Comparison of ENCODE assay signal across 18 mouse cellular contexts in the genomic region with DNA sequence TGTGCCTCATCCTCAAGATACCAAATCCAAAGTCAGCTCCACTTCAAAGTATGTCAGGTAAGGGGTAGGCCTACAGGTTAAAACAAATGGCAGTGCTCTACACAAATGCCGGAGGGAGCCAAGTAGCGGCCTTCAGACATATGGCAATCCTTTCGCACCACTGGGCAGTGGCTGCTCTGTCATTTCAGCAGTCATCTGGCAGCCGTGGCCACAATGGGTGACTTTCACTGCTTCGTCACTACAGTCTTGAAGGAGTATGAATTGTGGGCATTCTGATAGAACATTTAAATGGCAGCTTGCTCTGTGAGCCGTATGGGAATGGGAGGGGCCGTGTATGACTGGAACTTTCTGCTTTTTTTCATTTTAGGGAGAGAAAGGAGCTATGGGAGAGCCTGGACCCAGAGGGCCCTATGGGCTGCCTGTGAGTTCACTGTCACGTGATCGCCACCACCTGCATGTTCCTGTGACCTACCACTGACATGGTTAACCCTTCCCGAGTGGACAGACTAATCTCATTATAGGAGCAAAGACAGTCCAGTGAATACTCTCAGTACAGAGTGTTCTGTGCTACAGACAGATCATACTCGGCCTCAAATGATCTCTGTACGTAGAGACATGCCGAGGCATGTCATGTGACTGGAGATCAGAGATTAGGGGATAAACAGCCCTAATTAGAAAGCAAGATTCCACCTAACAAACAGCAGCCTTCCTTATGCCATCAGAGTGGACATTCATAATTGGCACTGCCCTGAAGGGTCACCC. TPM values are rescaled to one million over a fixed set of nuclear protein-coding genes. Genes with fewer than 3 reads are reported as not detected.
A peak's percentile ranks its signal among the peaks of the same experiment; 100 is the strongest.
DNase-seq lines count a peak whose midpoint lies in the region; ATAC-seq and TF ChIP-seq lines count a peak whose summit lies in the region.
"Had no signal": no experiment of that assay in that cellular context is flagged by ENCODE, and none has a peak within 500 bp of the region (broad histone marks: within the 10 kb centered on the region; RNA-seq: fewer than 3 reads in every experiment).

No protein-coding gene starts in this region.

- peak; percentile 59; the same call in 1 of the 2 replicates for ATAC-seq in hindbrain, embryonic 15.5 days (ENCODE audit: low FRiP score, low read depth)
- no peak for ATAC-seq in hindbrain, embryonic 11.5 days (ENCODE audit: low FRiP score)
- ATAC-seq in kidney, embryonic 15.5 days (replicated peaks; ENCODE audit: low FRiP score): peak; percentile 36; the same call in 1 of the 2 replicates
- ATAC-seq in midbrain, postnatal 0 days (ENCODE audit: low FRiP score): no peak
- no peak for ATAC-seq in midbrain, embryonic 16.5 days
- ATAC-seq: forebrain, embryonic 16.5 days had no signal

- H3K27ac ChIP-seq in hindbrain, embryonic 15.5 days (replicated peaks): no peak overlapping the region
- no peak overlapping the region for H3K27ac ChIP-seq in hindbrain, embryonic 11.5 days (ENCODE audit: low read depth, low read length)
- H3K27ac ChIP-seq in kidney, embryonic 15.5 days: 0 out of 2 replicates have a peak overlapping the region, but pooled peaks have one; percentile 3
- H3K27ac ChIP-seq in midbrain, postnatal 0 days (ENCODE audit: low read depth, low read length): no peak overlapping the region
- H3K27ac ChIP-seq in midbrain, embryonic 16.5 days (ENCODE audit: low read length): no peak overlapping the region
- H3K27ac ChIP-seq: embryonic facial prominence, embryonic 13.5 days; forebrain, embryonic 12.5 days; heart, embryonic 10.5 days had no signal

- H3K4me3 ChIP-seq in hindbrain, embryonic 15.5 days: no peak overlapping the region
- no peak overlapping the region for H3K4me3 ChIP-seq in hindbrain, embryonic 11.5 days (ENCODE audit: low read depth, low read length)
- no peak overlapping the region for H3K4me3 ChIP-seq in kidney, embryonic 15.5 days (replicated peaks)
- H3K4me3 ChIP-seq in midbrain, postnatal 0 days (ENCODE audit: low read depth, low read length): no peak overlapping the region
- H3K4me3 ChIP-seq in midbrain, embryonic 16.5 days (ENCODE audit: low read depth, low read length): no peak overlapping the region
- H3K4me3 ChIP-seq: embryonic facial prominence, embryonic 13.5 days; forebrain, embryonic 12.5 days; heart, embryonic 10.5 days had no signal

- H3K4me2 ChIP-seq in hindbrain, embryonic 15.5 days: no peak overlapping the region
- H3K4me2 ChIP-seq in hindbrain, embryonic 11.5 days (replicated peaks; ENCODE audit: low read depth, low read length): no peak overlapping the region
- no peak overlapping the region for H3K4me2 ChIP-seq in kidney, embryonic 15.5 days
- no peak overlapping the region for H3K4me2 ChIP-seq in midbrain, postnatal 0 days (ENCODE audit: low read depth, low read length, poor library complexity, severe bottlenecking)
- H3K4me2 ChIP-seq in midbrain, embryonic 16.5 days (ENCODE audit: low read length): no peak overlapping the region
- H3K4me2 ChIP-seq: embryonic facial prominence, embryonic 13.5 days; forebrain, embryonic 12.5 days had no signal

- no peak for TF ChIP-seq CTCF in midbrain, postnatal 0 days (IDR thresholded peaks at IDR 0.05)

- no peak for DNase-seq in hindbrain, embryonic 11.5 days (ENCODE audit: low spot score)
- no peak for DNase-seq in kidney, adult 8-10 months
- peak; percentile 56 for DNase-seq in midbrain, postnatal 0 days (ENCODE audit: low spot score)
- peak; percentile 68 for DNase-seq in retina, postnatal 1 day
- no peak for DNase-seq in right cerebral cortex, postnatal 14 days
- DNase-seq: cerebellum, adult 9-10 months; gastrocnemius, postnatal 10 days; heart, adult 18-20 months; heart, postnatal 14 days had no signal

- no peaks in the 10 kb centered on the region for H3K27me3 ChIP-seq in hindbrain, embryonic 15.5 days
- no peaks in the 10 kb centered on the region for H3K27me3 ChIP-seq in hindbrain, embryonic 11.5 days (ENCODE audit: control insufficient read depth, insufficient read depth, low read length)
- H3K27me3 ChIP-seq in kidney, embryonic 15.5 days: no peaks in the 10 kb centered on the region
- no peaks in the 10 kb centered on the region for H3K27me3 ChIP-seq in midbrain, postnatal 0 days (ENCODE audit: insufficient read depth, low read length)
- no peaks in the 10 kb centered on the region for H3K27me3 ChIP-seq in midbrain, embryonic 16.5 days (ENCODE audit: control insufficient read depth, insufficient read depth, low read depth, low read length)
- H3K27me3 ChIP-seq: embryonic facial prominence, embryonic 13.5 days; forebrain, embryonic 12.5 days had no signal

- H3K36me3 ChIP-seq in hindbrain, embryonic 15.5 days: no peaks in the 10 kb centered on the region
- no peaks in the 10 kb centered on the region for H3K36me3 ChIP-seq in hindbrain, embryonic 11.5 days (ENCODE audit: control insufficient read depth, insufficient read depth, low read length)
- no peaks in the 10 kb centered on the region for H3K36me3 ChIP-seq in kidney, embryonic 15.5 days
- no peaks in the 10 kb centered on the region for H3K36me3 ChIP-seq in midbrain, postnatal 0 days (ENCODE audit: insufficient read depth, low read length)
- no peaks in the 10 kb centered on the region for H3K36me3 ChIP-seq in midbrain, embryonic 16.5 days (ENCODE audit: control insufficient read depth, insufficient read depth, low read length)
- H3K36me3 ChIP-seq: embryonic facial prominence, embryonic 13.5 days; forebrain, embryonic 12.5 days; G1E; heart, embryonic 10.5 days had no signal

- no peaks in the 10 kb centered on the region for H3K9me3 ChIP-seq in hindbrain, embryonic 15.5 days
- no peaks in the 10 kb centered on the region for H3K9me3 ChIP-seq in hindbrain, embryonic 11.5 days (ENCODE audit: control insufficient read depth, low read length)
- H3K9me3 ChIP-seq in kidney, embryonic 15.5 days (replicated peaks): no peaks in the 10 kb centered on the region
- no peaks in the 10 kb centered on the region for H3K9me3 ChIP-seq in midbrain, postnatal 0 days (ENCODE audit: low read length)
- no peaks in the 10 kb centered on the region for H3K9me3 ChIP-seq in midbrain, embryonic 16.5 days (replicated peaks; ENCODE audit: control insufficient read depth, low read length, poor library complexity, severe bottlenecking)
- H3K9me3 ChIP-seq: embryonic facial prominence, embryonic 13.5 days; forebrain, embryonic 12.5 days; heart, embryonic 10.5 days had no signal

- WGBS in hindbrain, embryonic 15.5 days: 76% methylated on average over 13 of the region's 13 CpGs
- WGBS in hindbrain, embryonic 11.5 days: 83% methylated on average over 13 of the region's 13 CpGs
- WGBS in kidney, embryonic 15.5 days: 81% methylated on average over 13 of the region's 13 CpGs
- WGBS in midbrain, postnatal 0 days: 82% methylated on average over 13 of the region's 13 CpGs
- 81% methylated on average over 13 of the region's 13 CpGs for WGBS in midbrain, embryonic 16.5 days

- H3K4me1 ChIP-seq in hindbrain, embryonic 15.5 days (replicated peaks): no peaks in the 10 kb centered on the region; the same call in 1 of the 2 replicates
- no peaks in the 10 kb centered on the region for H3K4me1 ChIP-seq in hindbrain, embryonic 11.5 days (replicated peaks; ENCODE audit: control insufficient read depth, insufficient read depth, low read length)
- no peaks in the 10 kb centered on the region for H3K4me1 ChIP-seq in kidney, embryonic 15.5 days
- H3K4me1 ChIP-seq in midbrain, postnatal 0 days (ENCODE audit: insufficient read depth, low read length): no peaks in the 10 kb centered on the region
- H3K4me1 ChIP-seq in midbrain, embryonic 16.5 days (ENCODE audit: control insufficient read depth, insufficient read depth, low read length): 0 out of 2 replicates have a peak, but pooled peaks cover 3% of the 10 kb centered on the region

- no peak overlapping the region for H3K9ac ChIP-seq in hindbrain, embryonic 15.5 days
- H3K9ac ChIP-seq in hindbrain, embryonic 11.5 days (ENCODE audit: low read depth, low read length): no peak overlapping the region
- H3K9ac ChIP-seq in kidney, embryonic 15.5 days: no peak overlapping the region
- H3K9ac ChIP-seq in midbrain, postnatal 0 days (replicated peaks; ENCODE audit: low read length, poor library complexity, severe bottlenecking): no peak overlapping the region
- H3K9ac ChIP-seq in midbrain, embryonic 16.5 days (ENCODE audit: low read depth, low read length): no peak overlapping the region
- H3K9ac ChIP-seq: embryonic facial prominence, embryonic 13.5 days; forebrain, embryonic 12.5 days had no signal

RNA-seq across cellular contexts. Expression of gene Etnppl, which starts 34.2 kb away (rescaled TPM):
- not detected in 2 replicates for polyA plus RNA-seq in hindbrain, embryonic 15.5 days (2015; fragmentation: Nextera tagmentation; extraction: Ambion mirVana)
- polyA plus RNA-seq in hindbrain, embryonic 11.5 days (2014; fragmentation: Nextera tagmentation; extraction: Ambion mirVana): not detected in 2 replicates
- polyA plus RNA-seq in kidney, embryonic 15.5 days (2015; fragmentation: Nextera tagmentation; extraction: Ambion mirVana): 0.46 and 0.49 TPM in 2 replicates
- total RNA-seq in midbrain, postnatal 0 days (2014; rRNA removed): 0.11 and 0.57 TPM in 2 replicates
- polyA plus RNA-seq in midbrain, postnatal 0 days (2015; fragmentation: Nextera tagmentation; extraction: Ambion mirVana): 0.15 TPM in 1 of 2 replicates, not detected in the other
- not detected in 2 replicates for polyA plus RNA-seq in midbrain, embryonic 16.5 days (2015; fragmentation: Nextera tagmentation; extraction: Ambion mirVana)
- total RNA-seq: gastrocnemius, postnatal 10 days; heart, adult 18-20 months; heart, postnatal 14 days had no signal
- polyA plus RNA-seq: embryonic facial prominence, embryonic 13.5 days; forebrain, embryonic 12.5 days; G1E; heart, embryonic 10.5 days; heart, embryonic 14.5 days had no signal

Comparison
In these comparisons a context has a peak if more than half of its experiments do, and no peak if none do; other contexts are left out.
1. ATAC-seq: peak in hindbrain, embryonic 15.5 days (single experiment) and kidney, embryonic 15.5 days (single experiment); none in hindbrain, embryonic 11.5 days (single experiment), midbrain, postnatal 0 days (single experiment) and midbrain, embryonic 16.5 days (single experiment).
2. DNase-seq: peak in midbrain, postnatal 0 days (single experiment) and retina, postnatal 1 day (single experiment); none in hindbrain, embryonic 11.5 days (single experiment), kidney, adult 8-10 months (0 of 2) and right cerebral cortex, postnatal 14 days (single experiment).